Mouse (Mus musculus): ENCODE results near the gene Srp68. TPM values are rescaled to one million over a fixed set of nuclear protein-coding genes. Genes with fewer than 3 reads are reported as not detected.

Gene Srp68
- polyA plus RNA-seq (2014; fragmentation: Nextera tagmentation; extraction: Ambion mirVana), result 85.7 and 89.8 TPM in 2 replicates

- Histone ChIP-seq H3K4me1 (ENCODE audit: insufficient read depth) (peaks cover 11% of the 10 kb centered on the region), H3K27me3 (ENCODE audit: insufficient read depth, low read length) (no peaks in the 10 kb centered on the region), H3K9me3 (ENCODE audit: low read depth, low read length) (no peaks in the 10 kb centered on the region), H3K9ac (peak within 1 kb of the TSS; percentile 92), H3K4me3 (ENCODE audit: low read depth, low read length) (peak within 1 kb of the TSS; percentile 97), H3K27ac (ENCODE audit: low read depth) (peak within 1 kb of the TSS; percentile 90), H3K4me2 (peak within 1 kb of the TSS; percentile 85), H3K36me3 (ENCODE audit: insufficient read depth) (peaks cover 34% of the 10 kb centered on the region)
- WGBS, result 2% methylated on average over 32 of the region's 32 CpGs
- TF ChIP-seq CTCF (IDR thresholded peaks at IDR 0.05; ENCODE audit: low read depth), result peak; percentile 39
- DNase-seq, result peak; percentile 97
- peak; percentile 99 for ATAC-seq (ENCODE audit: insufficient read depth)
Measured at GRCm38 (mm10) chr11:116274045-116274666, at the start of gene Srp68. TSS of gene Srp68 (minus strand) at chr11:116274217.

GRCm38 (mm10) chr11:116318719-116319659 lies 45.0 kb upstream of the Srp68 start:
- Histone ChIP-seq H3K9me3 (ENCODE audit: low read depth, low read length) (no peaks in the 10 kb centered on the region), H3K27ac (ENCODE audit: low read depth) (no peak overlapping the region), H3K4me1 (ENCODE audit: insufficient read depth) (no peaks in the 10 kb centered on the region), H3K27me3 (ENCODE audit: insufficient read depth, low read length) (no peaks in the 10 kb centered on the region), H3K4me3 (ENCODE audit: low read depth, low read length) (peak overlapping the region; percentile 41), H3K9ac (peak overlapping the region; percentile 67), H3K4me2 (peak overlapping the region; percentile 98), H3K36me3 (ENCODE audit: insufficient read depth) (no peaks in the 10 kb centered on the region)
- ATAC-seq (ENCODE audit: insufficient read depth) (peak; percentile 89), DNase-seq (peak; percentile 92)
- peak; percentile 98 for TF ChIP-seq CTCF (IDR thresholded peaks at IDR 0.05; ENCODE audit: low read depth)
- WGBS, result under 1% methylated on average over 41 of the region's 41 CpGs

- Histone ChIP-seq H3K4me2 (no peak overlapping the region), H3K4me1 (ENCODE audit: insufficient read depth) (no peaks in the 10 kb centered on the region; the same call in 1 of the 2 replicates), H3K36me3 (ENCODE audit: insufficient read depth) (no peaks in the 10 kb centered on the region), H3K9ac (no peak overlapping the region), H3K27me3 (ENCODE audit: insufficient read depth, low read length) (no peaks in the 10 kb centered on the region), H3K4me3 (ENCODE audit: low read depth, low read length) (no peak overlapping the region), H3K9me3 (ENCODE audit: low read depth, low read length) (no peaks in the 10 kb centered on the region), H3K27ac (ENCODE audit: low read depth) (peak overlapping the region; percentile 0; the same call in 1 of the 2 replicates)
- DNase-seq (peak; percentile 78), ATAC-seq (ENCODE audit: insufficient read depth) (peak; percentile 63)
- 14% methylated on average over 8 of the region's 8 CpGs for WGBS
- TF ChIP-seq CTCF (IDR thresholded peaks at IDR 0.05; ENCODE audit: low read depth), result no peak
Measured at GRCm38 (mm10) chr11:116312359-116312758, 38.3 kb upstream of the Srp68 start.

- no peak for TF ChIP-seq CTCF (IDR thresholded peaks at IDR 0.05; ENCODE audit: low read depth)
- Histone ChIP-seq H3K9me3 (ENCODE audit: low read depth, low read length) (no peaks in the 10 kb centered on the region), H3K4me2 (no peak overlapping the region), H3K27me3 (ENCODE audit: insufficient read depth, low read length) (no peaks in the 10 kb centered on the region), H3K4me3 (ENCODE audit: low read depth, low read length) (no peak overlapping the region), H3K36me3 (ENCODE audit: insufficient read depth) (no peaks in the 10 kb centered on the region), H3K9ac (no peak overlapping the region), H3K27ac (ENCODE audit: low read depth) (peak overlapping the region; percentile 20; the same call in 1 of the 2 replicates), H3K4me1 (ENCODE audit: insufficient read depth) (no peaks in the 10 kb centered on the region; the same call in 1 of the 2 replicates)
- peak; percentile 62 for ATAC-seq (ENCODE audit: insufficient read depth)
- 27% methylated on average over 8 of the region's 8 CpGs for WGBS
- peak; percentile 95 for DNase-seq
Measured at GRCm38 (mm10) chr11:116311169-116311568, 37.2 kb upstream of the Srp68 start.

- Histone ChIP-seq H3K9me3 (ENCODE audit: low read depth, low read length) (no peaks in the 10 kb centered on the region), H3K9ac (no peak overlapping the region), H3K4me2 (no peak overlapping the region), H3K27ac (ENCODE audit: low read depth) (no peak overlapping the region), H3K36me3 (ENCODE audit: insufficient read depth) (peaks cover 3% of the 10 kb centered on the region), H3K27me3 (ENCODE audit: insufficient read depth, low read length) (no peaks in the 10 kb centered on the region), H3K4me3 (ENCODE audit: low read depth, low read length) (no peak overlapping the region), H3K4me1 (ENCODE audit: insufficient read depth) (peaks cover 4% of the 10 kb centered on the region)
- 64% methylated on average over 3 of the region's 3 CpGs for WGBS
- ATAC-seq (ENCODE audit: insufficient read depth), result no peak
- no peak for TF ChIP-seq CTCF (IDR thresholded peaks at IDR 0.05; ENCODE audit: low read depth)
- DNase-seq, result no peak
Measured at GRCm38 (mm10) chr11:116309601-116310000, 35.6 kb upstream of the Srp68 start.

- WGBS, result 87% methylated on average over 12 of the region's 12 CpGs
- no peaks in the 10 kb centered on the region for H3K9me3 ChIP-seq (ENCODE audit: low read depth, low read length)
- ATAC-seq (ENCODE audit: insufficient read depth), result no peak
- no peak overlapping the region for H3K4me2 ChIP-seq
- TF ChIP-seq CTCF (IDR thresholded peaks at IDR 0.05; ENCODE audit: low read depth), result no peak
- DNase-seq, result no peak
- no peak overlapping the region for H3K9ac ChIP-seq
- no peak overlapping the region for H3K27ac ChIP-seq (ENCODE audit: low read depth)
- H3K4me1 ChIP-seq (ENCODE audit: insufficient read depth), result peaks cover 4% of the 10 kb centered on the region
- H3K4me3 ChIP-seq (ENCODE audit: low read depth, low read length), result no peak overlapping the region
- H3K36me3 ChIP-seq (ENCODE audit: insufficient read depth), result peaks cover 20% of the 10 kb centered on the region
- H3K27me3 ChIP-seq (ENCODE audit: insufficient read depth, low read length), result no peaks in the 10 kb centered on the region
Measured at GRCm38 (mm10) chr11:116307762-116308531, 33.9 kb upstream of the Srp68 start.

Data from lung, embryonic 14.5 days (tissue).